Mouse (Mus musculus): ENCODE measurements at regions not wholly inside any gene's neighbourhood (a gene's known extent, or its start where the extent isn't known, plus 50 kb on each side); places are given as distances from the start of the nearest gene placed in this dataset.

- no peak overlapping the region for H3K9ac ChIP-seq (replicated peaks)
- no peak for DNase-seq
- H3K27ac ChIP-seq (ENCODE audit: low read depth): no peak overlapping the region
- H3K36me3 ChIP-seq (replicated peaks; ENCODE audit: insufficient read depth, low read length): no peaks in the 10 kb centered on the region
- no peak overlapping the region for H3K4me3 ChIP-seq (ENCODE audit: low read depth, low read length)
- no peaks in the 10 kb centered on the region for H3K9me3 ChIP-seq (ENCODE audit: low read length)
- no peak for ATAC-seq
- no peaks in the 10 kb centered on the region for H3K4me1 ChIP-seq (ENCODE audit: insufficient read depth)
- H3K27me3 ChIP-seq (ENCODE audit: insufficient read depth, low read length): no peaks in the 10 kb centered on the region
- H3K4me2 ChIP-seq (ENCODE audit: low read depth, low read length): no peak overlapping the region
- TF ChIP-seq EP300 (IDR thresholded peaks at IDR 0.05; ENCODE audit: low read depth) (no peak), CTCF (IDR thresholded peaks at IDR 0.05; ENCODE audit: low read depth) (no peak)
- 78% methylated on average over 6 of the region's 6 CpGs for WGBS (ENCODE audit: insufficient replicate concordance)
Measured at GRCm38 (mm10) chr11:19631055-19631695, 293.0 kb upstream of the Spred2 start.

GRCm38 (mm10) chr11:19632477-19632876, 291.7 kb upstream of the Spred2 start:
- no peaks in the 10 kb centered on the region for H3K27me3 ChIP-seq (ENCODE audit: insufficient read depth, low read length)
- WGBS (ENCODE audit: insufficient replicate concordance): 35% methylated on average over 5 of the region's 5 CpGs
- H3K9me3 ChIP-seq (ENCODE audit: low read length): no peaks in the 10 kb centered on the region
- no peak overlapping the region for H3K4me3 ChIP-seq (ENCODE audit: low read depth, low read length)
- H3K4me2 ChIP-seq (ENCODE audit: low read depth, low read length): no peak overlapping the region
- DNase-seq: no peak
- no peak for ATAC-seq
- H3K36me3 ChIP-seq (replicated peaks; ENCODE audit: insufficient read depth, low read length): no peaks in the 10 kb centered on the region
- H3K4me1 ChIP-seq (ENCODE audit: insufficient read depth): no peaks in the 10 kb centered on the region
- H3K9ac ChIP-seq (replicated peaks): no peak overlapping the region
- TF ChIP-seq EP300 (IDR thresholded peaks at IDR 0.05; ENCODE audit: low read depth) (no peak), CTCF (IDR thresholded peaks at IDR 0.05; ENCODE audit: low read depth) (no peak)
- H3K27ac ChIP-seq (ENCODE audit: low read depth): no peak overlapping the region

- no peak overlapping the region for H3K9ac ChIP-seq (replicated peaks)
- no peak for DNase-seq
- H3K4me2 ChIP-seq (ENCODE audit: low read depth, low read length): no peak overlapping the region
- H3K27me3 ChIP-seq (ENCODE audit: insufficient read depth, low read length): no peaks in the 10 kb centered on the region
- no peak overlapping the region for H3K4me3 ChIP-seq (ENCODE audit: low read depth, low read length)
- no peak for TF ChIP-seq CTCF (IDR thresholded peaks at IDR 0.05; ENCODE audit: low read depth)
- TF ChIP-seq EP300 (IDR thresholded peaks at IDR 0.05; ENCODE audit: low read depth): no peak
- H3K27ac ChIP-seq (ENCODE audit: low read depth): no peak overlapping the region
- WGBS (ENCODE audit: insufficient replicate concordance): 57% methylated on average over 5 of the region's 5 CpGs
- H3K4me1 ChIP-seq (ENCODE audit: insufficient read depth): no peaks in the 10 kb centered on the region
- ATAC-seq: no peak
- H3K36me3 ChIP-seq (replicated peaks; ENCODE audit: insufficient read depth, low read length): no peaks in the 10 kb centered on the region
- H3K9me3 ChIP-seq (ENCODE audit: low read length): no peaks in the 10 kb centered on the region
Measured at GRCm38 (mm10) chr11:19633621-19634020, 290.6 kb upstream of the Spred2 start.

- ATAC-seq (no peak), DNase-seq (no peak)
- Histone ChIP-seq H3K4me1 (ENCODE audit: insufficient read depth) (no peaks in the 10 kb centered on the region), H3K4me2 (ENCODE audit: low read depth, low read length) (no peak overlapping the region), H3K27ac (ENCODE audit: low read depth) (no peak overlapping the region), H3K4me3 (ENCODE audit: low read depth, low read length) (no peak overlapping the region), H3K27me3 (ENCODE audit: insufficient read depth, low read length) (no peaks in the 10 kb centered on the region), H3K9ac (replicated peaks) (no peak overlapping the region), H3K36me3 (replicated peaks; ENCODE audit: insufficient read depth, low read length) (no peaks in the 10 kb centered on the region), H3K9me3 (ENCODE audit: low read length) (no peaks in the 10 kb centered on the region)
- WGBS (ENCODE audit: insufficient replicate concordance): 68% methylated on average over 8 of the region's 8 CpGs
- TF ChIP-seq CTCF (IDR thresholded peaks at IDR 0.05; ENCODE audit: low read depth) (no peak), EP300 (IDR thresholded peaks at IDR 0.05; ENCODE audit: low read depth) (no peak)
Measured at GRCm38 (mm10) chr11:19641153-19641552, 283.0 kb upstream of the Spred2 start.

GRCm38 (mm10) chr11:19644116-19644795, 279.9 kb upstream of the Spred2 start:
- no peak overlapping the region for H3K4me3 ChIP-seq (ENCODE audit: low read depth, low read length)
- no peak overlapping the region for H3K9ac ChIP-seq (replicated peaks)
- WGBS (ENCODE audit: insufficient replicate concordance): 66% methylated on average over 7 of the region's 7 CpGs
- H3K36me3 ChIP-seq (replicated peaks; ENCODE audit: insufficient read depth, low read length): no peaks in the 10 kb centered on the region
- TF ChIP-seq CTCF (IDR thresholded peaks at IDR 0.05; ENCODE audit: low read depth): no peak
- no peak for TF ChIP-seq EP300 (IDR thresholded peaks at IDR 0.05; ENCODE audit: low read depth)
- H3K4me1 ChIP-seq (ENCODE audit: insufficient read depth): no peaks in the 10 kb centered on the region
- ATAC-seq: no peak
- H3K27me3 ChIP-seq (ENCODE audit: insufficient read depth, low read length): no peaks in the 10 kb centered on the region
- no peaks in the 10 kb centered on the region for H3K9me3 ChIP-seq (ENCODE audit: low read length)
- H3K27ac ChIP-seq (ENCODE audit: low read depth): no peak overlapping the region
- H3K4me2 ChIP-seq (ENCODE audit: low read depth, low read length): no peak overlapping the region
- DNase-seq: no peak

GRCm38 (mm10) chr11:19645106-19645505, 279.1 kb upstream of the Spred2 start:
- Histone ChIP-seq H3K4me3 (ENCODE audit: low read depth, low read length) (no peak overlapping the region), H3K9me3 (ENCODE audit: low read length) (no peaks in the 10 kb centered on the region), H3K4me1 (ENCODE audit: insufficient read depth) (no peaks in the 10 kb centered on the region), H3K9ac (replicated peaks) (no peak overlapping the region), H3K4me2 (ENCODE audit: low read depth, low read length) (no peak overlapping the region), H3K36me3 (replicated peaks; ENCODE audit: insufficient read depth, low read length) (no peaks in the 10 kb centered on the region), H3K27me3 (ENCODE audit: insufficient read depth, low read length) (no peaks in the 10 kb centered on the region), H3K27ac (ENCODE audit: low read depth) (no peak overlapping the region)
- DNase-seq (no peak), ATAC-seq (no peak)
- TF ChIP-seq EP300 (IDR thresholded peaks at IDR 0.05; ENCODE audit: low read depth): no peak
- 67% methylated on average over 5 of the region's 5 CpGs for WGBS (ENCODE audit: insufficient replicate concordance)
